Mouse (Mus musculus): Measurements from ENCODE around the gene Cog6.
A peak's percentile ranks its signal among the peaks of the same experiment; 100 is the strongest.

Gene Cog6

DNA sequence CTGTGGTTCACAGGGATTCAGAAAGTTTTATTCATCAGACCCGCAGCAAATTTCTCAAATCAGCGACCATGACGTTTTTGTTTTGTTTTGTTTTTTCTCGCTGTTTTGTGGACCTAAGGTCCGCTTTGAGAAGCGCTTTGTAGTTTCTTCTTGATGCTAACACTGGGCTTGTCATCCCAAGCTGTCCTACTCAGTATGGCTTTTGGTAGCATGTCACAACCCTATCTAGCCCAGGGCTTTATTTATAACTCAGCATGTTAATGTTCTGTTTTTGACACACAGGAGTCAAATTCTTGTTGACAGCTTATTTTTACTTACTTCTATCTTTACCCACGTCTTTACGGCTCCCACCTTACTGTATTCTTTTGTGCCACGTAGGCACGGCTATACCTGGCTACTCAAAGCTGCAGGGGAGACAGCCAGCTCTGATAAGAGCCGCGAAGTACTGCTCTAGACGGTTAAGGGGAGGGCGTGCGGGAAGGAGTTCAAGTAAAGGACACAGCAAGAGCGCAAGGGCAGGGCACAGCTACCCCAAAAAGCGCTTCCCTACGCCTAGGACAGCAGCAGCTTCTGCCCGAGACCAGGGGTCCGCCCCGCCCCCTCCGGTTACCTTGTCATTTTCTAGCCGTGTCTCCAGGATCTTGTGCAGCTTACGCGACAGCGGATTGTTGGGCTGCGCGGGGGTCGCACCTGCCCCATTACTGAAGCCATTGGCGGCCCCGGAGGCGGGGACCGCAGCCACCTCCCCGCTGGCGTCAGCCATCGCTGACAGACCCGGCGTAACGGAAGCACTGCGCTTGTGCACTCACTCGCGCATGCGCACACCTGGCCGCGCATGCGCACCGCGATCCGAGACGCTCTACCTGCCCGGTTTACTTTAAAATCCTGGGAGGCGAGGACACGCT is at the start of gene Cog6:
TSS of gene Cog6 (minus strand) at position 802 of the 905 bp plus-strand sequence.
- peak; percentile 87 to 88 for DNase-seq

DNA sequence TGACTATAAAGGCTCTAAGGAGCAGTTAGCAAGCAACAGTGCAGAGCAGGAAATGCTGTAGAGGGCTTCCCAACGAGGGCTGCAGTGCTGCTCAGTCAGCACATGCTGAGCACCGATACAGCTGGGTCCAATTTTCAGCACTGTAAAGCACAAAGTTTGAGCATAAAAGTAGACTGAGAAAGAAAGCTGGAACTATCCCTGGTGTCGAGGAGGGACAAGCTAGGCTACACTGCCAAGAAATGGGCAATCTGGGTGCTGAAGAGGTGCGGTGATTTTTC is 49.0 kb upstream of the Cog6 start:
- DNase-seq, result no peak

DNA sequence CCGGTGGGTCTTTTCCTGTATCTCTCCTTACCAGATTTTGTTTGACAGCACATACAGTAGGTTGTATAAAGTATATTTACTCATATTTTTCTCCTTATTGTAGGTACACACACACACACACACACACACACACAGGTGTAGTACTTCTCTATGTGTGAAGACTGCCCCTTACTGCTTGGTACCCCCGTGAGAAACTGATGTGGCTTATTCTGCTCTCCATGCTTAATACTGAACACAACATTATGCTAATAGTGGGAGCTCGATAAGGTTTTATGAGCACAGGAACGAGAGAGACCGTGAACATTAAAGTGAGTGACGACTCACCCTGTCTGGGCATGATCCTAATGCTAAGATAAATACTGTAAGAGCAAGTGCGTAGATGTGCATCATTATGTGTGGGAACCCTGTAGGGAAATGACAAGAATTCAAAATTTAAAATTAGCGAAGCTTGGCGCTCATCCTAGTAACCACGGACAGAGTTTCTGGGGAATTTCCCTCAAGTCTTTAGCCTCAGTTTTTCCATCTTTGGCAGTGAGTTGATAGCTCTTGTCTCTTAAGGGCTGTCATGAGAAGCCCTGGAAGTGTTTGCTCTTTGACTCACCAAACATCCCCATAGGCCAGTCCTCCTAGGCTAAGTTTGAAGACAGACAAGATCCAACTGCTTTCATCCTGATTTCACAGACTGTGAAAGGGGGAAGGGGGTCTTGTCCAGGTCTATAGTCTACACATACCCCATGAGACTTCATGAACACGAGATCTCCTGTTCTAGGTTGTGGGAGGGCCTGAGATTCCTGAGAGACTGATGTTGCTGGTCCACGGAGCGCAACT is 48.4 kb upstream of the Cog6 start:
- DNase-seq, result no peak

DNA sequence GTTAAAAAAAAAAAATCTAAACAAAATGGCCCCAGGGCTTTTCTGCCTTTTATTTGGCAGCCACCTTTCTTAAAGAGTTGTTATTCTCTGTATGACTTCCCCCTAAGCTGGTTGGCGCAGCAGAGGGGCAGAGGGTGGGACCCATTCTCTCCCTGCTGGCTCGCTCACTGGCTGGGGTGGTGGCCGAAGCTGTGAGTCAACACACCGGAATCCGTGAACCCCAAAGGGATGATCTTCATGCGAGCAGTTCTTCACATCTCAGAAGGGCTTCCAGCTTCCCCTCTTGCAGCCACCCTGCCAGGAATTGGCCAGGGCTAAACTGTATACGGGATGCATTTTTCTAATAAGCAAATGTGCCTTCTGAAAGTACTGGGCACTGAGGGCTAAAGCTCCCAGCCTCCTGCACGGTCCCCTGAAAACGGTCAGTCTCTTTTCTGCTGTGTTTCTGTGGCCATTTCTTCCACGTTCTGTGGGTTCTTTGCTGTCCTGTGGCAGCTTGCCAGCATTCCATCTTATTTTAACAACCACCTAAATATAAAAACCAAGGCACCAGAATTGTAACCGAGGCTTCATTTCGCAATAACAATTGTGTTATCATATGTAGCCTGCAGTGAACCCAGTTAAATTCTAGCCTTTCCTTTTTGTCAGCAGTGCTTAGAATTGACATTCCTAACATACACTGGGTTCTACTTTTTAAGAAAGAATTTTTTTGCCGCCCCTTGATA is 46.5 kb upstream of the Cog6 start:
- no peak for DNase-seq

DNA sequence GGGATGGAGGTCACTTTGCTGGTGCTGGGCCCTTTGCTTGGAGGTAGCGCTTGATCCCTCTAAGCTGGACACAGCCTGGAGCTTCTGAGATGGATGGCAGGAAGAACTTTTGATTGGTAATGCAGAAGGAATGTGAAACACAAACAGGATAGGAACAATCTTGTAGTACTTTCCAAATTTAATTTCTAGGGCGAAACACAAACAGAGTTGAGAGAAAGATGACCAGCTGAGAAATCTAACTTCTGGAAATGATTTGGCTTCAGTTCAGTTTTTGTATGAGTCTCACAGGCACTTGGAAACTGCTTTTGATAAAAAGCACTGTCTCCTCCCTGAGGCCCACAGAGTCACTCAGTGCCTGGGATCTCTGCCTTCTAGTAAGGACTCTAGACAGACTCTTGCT is 42.9 kb upstream of the Cog6 start:
- DNase-seq, result no peak

DNA sequence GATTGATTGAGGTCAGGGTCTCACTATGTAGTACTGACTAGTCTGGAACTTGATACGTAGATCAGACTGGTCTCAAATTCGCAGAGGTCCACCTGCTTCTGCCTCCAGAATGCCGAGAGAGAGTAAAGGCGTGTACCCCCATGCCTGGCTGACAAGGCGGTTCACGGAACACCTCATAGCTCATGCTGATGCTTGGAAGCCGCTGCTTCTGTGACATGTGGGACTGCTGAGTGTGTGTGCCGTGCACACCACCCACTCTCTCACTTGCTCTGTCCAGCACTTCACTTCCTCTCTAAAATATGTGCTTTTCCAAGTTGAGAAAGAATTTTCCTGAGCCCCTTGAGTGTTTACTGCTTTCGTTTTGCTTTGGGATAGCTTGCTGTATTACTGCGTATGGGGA is 39.4 kb upstream of the Cog6 start:
- DNase-seq, result no peak

DNA sequence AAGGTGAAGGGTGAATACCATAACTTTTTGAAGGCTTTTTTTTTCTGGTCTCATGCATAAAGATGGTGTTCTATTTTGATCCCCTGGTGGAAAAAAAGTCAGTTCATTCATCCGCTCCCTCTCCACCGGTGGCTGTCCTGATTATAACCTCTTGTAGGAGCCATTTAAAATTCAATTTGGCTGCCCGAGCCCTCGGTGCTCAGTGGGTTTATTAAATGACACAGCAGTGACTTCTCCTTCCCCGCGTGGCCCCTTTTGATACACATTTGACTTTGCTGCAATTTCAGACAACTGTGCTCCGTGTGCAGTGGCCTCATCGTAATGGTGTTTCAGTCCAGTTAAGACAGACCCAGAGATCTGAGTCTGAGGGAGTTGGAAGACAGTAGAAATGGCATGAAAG is 35.3 kb upstream of the Cog6 start:
- DNase-seq, result no peak

DNA sequence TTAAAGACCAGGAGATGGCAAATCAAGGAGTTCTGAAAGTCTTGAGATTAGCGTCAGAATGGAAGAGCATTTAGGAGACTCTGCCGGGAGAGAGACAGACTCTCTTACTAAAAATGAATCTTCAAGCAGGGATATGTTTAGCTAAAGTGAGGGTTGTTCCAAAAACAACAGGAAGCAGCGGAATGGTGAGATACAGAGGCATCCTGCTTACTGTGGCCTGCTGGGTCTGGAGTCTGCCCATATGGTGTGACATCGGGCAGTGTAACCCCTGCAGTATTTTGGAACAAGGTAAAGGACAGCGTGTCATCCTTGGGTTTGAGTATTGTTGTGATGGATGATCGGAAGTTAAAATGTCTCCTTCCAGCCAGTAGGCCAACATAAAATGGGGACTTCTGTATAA is 29.3 kb upstream of the Cog6 start:
- peak; percentile 84 to 92 for DNase-seq

DNA sequence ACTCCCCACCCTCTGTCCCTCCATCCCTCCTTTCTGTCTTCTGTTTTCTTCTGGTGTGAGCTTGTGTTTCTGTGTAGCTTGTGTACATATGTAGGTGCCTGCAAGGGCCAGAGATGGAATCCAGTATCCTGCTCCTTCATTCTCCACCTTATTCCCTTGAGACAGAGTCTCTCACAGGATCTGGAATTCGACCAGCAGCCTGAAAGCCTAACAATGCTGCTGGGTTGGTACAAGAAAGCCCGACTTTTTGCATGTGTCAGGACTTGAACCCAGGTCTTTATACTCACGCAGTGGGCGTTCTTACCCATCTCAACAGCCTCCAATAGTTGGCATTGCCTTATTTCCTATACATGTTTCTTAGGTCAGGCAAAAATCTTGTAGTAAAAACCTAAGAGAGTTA is 28.7 kb upstream of the Cog6 start:
- DNase-seq, result peak; percentile 20 to 35

DNA sequence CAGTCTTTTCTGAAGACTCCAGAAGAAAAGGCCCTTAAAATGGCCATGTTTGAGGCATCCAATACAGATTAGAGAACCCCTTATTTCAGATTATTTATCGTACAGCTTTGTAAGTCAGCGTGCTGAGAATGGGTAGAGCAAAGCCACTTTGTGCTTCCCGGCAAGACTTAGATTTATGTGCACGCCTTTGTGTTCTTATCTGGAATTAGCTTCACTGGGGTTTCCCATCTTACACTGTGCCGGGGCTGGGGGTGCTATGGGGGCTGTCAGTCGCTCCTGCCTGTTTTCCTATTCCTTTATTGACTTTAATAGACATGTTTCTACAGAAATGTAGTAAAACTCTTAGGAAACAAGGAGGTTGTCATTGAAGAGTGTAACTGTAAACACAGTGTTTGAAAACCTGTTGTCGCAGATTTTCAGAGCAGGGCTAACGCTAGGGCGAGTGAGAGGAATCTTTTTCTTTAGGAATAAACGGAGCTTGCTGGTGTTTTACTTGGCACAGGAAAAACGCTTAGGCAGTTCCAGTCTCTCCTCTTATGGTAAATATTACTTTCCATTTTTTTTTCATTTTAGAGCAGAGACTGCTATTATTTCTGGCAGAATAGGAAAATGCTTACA is 27.8 kb upstream of the Cog6 start:
- peak in 1 of 2 experiments; percentile 39 for DNase-seq

DNA sequence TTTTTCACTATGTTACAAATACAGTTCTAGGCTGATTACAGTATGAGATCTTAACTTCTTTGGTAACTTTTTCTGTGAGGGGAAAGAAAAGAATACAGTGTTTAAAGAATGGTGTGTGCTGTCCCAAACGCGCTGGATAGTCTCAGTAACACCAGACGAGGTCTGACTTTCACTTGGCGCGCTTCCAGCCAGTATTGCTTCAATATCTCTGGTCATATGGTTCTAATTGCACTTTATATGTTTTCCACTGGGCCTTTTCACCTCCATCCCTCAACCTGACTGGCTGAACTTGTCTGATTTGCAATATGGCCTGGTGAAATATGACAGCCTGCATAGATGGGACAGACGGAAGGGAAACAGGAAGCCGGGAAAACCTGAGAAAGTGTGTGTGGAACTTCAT is 27.2 kb upstream of the Cog6 start:
- DNase-seq, result peak; percentile 46 to 64

DNA sequence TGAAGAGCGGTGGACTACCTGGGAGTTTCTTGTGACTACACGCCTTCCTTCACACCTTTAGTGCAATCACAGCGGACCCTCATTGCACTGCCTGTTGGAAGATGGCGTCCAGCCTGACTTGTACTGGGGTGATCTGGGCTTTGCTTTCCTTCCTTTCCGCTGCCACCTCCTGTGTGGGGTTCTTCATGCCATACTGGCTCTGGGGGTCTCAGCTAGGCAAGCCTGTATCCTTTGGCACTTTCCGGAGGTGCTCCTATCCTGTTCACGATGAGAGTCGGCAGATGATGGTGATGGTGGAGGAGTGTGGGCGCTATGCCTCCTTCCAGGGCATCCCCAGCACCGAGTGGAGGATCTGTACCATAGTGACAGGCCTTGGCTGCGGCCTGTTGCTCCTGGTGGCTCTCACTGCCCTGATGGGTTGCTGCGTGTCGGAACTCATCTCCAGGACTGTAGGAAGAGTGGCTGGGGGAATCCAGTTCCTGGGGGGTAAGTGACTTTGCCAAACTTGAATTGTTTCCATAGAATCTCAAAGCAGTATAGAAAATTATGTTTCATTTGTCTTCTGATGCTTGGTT is 26.3 kb upstream of the Cog6 start:
- DNase-seq, result peak; percentile 47 to 53

DNA sequence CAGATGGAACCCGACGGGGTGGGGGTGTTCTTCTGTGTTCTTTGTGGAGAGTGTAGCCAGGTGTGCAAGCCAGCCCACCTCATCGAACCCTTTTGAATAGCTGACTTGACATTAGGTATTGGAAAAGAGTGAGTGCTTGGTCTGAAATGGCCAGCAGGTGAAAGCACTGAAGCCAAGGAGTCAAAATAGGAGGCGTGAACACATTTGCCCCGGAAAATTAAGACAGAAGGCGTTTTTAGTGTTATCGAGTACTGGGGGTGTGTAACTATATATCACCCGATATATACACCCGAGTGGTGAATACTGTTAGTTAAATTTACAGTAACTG is 25.2 kb upstream of the Cog6 start:
- DNase-seq, result peak in 1 of 2 experiments; percentile 59

DNA sequence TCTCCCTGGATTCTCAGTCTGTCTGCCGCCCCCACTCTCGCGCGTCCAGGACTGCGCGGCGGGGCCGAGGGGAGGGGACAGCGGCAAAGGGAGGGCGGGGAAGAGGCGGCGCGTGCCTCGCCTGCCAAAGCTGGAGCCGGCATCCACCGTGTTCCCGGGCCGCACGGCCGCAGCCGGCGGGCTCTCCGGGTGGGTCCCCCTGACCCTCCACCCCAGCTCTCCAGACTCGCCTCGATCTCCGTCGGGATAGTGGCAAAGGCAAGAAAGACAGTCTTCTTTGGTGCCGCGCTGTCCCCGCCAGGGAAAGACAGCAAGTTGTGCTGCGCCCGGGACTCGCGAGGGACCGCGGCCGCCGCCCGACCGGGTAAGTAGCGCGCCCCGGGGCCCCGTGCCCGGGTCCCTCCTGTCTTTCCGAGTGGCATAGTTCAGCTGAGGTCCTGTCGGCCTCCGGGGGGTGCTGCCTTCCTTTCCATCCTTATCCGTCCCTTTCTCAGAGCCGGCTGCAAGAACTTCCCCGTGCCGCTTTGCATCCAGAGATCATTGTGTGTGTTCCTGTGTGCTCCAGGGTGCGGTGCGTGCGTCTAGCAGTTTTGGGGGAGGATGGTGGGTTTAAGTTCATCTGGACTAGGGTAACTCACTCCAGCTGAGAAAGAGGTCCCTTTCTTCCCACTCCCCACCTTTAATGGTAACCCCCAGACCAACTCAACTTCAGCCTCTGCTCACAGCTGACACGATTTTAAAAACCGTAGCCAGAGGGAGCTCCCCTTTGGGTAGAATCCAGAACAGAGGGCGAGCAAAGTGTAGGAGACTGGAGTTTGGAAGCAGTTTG is 24.6 kb upstream of the Cog6 start, which contains the start of gene Lhfp:
TSS of gene Lhfp (plus strand) at position 118 of the 829 bp plus-strand sequence.
- DNase-seq, result peak; percentile 74

DNA sequence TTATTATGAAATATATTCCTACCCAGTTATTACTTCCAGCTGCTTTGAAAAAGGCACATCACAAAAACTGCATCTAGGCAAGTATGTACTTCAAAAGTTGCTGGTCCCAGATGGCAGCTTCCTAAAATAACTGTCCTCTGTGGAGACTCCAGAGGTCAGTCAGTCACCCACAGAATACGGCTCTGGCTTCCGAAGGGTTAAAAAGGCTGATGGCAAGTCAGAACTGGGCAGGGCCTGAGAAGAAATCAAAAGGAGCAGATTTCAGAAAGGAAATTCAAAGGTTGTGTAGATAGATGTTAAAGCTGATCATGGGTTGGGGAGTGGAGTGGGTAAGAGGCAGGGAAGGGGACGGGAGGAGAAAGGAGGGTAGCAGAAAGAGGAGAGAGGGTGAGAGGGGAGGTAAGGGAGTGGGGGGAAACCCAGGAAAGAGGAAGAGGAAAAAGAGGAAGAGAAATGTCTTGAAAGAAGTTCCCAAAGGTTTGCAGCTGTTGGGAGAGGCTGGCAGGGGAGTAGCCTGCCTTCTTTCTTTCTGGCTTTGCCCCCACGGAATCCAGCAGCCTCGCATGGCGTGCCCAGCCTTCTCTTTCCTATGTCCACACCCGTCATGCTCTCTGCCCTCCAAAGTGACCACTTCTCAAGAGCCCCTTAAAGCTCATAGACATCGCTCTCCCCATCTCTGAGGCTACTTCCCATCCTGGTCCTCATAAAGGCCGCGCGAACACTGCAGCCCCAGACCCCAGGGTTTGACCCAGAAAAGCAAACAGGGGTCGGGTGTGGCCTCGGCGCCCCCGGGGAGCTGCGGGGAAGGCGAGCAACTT is 23.8 kb upstream of the Cog6 start:
- DNase-seq, result no peak

DNA sequence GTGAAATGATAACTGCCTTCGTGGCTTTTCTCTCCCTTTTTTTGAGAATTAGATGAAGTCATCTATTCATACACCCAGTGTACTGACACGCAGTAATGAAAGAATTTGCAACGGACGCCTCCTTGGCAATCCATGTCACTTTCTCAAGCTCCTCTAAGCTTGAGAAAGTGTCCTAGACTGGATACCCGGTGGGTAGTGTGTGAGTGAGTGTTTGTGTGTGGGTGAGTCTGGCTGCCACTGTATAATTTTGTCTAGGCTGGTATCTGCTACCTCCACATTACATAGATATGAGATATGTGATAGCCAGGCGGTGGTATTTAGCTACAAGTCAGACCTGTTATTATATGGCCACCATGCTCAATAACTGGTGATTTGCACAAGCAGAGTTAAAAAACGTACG is 22.7 kb upstream of the Cog6 start:
- no peak for DNase-seq

DNA sequence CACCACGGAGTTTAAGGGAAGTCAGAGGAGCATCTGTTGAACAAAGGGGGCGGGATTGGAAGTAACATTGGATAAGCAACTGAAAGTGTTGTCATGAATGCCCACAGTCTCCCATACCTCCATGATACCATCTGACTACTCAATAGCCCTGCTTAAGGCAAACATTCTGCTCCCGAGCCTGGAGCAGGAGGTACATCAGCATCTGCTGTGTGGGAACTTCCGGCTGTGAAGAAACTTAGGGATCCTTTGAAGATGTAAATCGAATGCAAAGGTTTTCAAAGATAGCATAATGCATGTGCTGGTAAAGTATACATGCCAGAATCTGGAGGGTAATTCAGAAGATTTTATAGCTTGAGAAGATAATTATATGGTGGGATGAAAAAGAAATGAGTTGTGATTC is 21.9 kb upstream of the Cog6 start:
- DNase-seq, result no peak

DNA sequence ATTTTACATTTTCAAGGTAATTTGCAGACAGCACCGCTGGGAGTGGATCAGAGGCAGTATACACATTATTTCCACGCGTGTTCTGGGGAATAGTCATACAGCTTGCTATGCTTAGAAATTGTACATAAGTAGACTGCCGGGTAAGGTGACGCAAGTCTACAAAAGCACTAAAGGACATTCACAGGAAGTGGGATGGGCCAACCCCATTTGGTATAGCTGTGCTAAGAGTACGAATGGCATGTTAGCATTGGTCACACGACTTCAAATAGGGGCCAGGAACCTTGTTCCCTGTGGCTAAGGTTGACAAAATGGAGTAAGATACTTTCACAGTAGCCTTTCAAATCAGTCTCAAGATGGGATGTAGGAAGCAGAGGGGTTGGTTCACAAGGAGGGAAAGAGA is 19.9 kb upstream of the Cog6 start:
- no peak for DNase-seq

DNA sequence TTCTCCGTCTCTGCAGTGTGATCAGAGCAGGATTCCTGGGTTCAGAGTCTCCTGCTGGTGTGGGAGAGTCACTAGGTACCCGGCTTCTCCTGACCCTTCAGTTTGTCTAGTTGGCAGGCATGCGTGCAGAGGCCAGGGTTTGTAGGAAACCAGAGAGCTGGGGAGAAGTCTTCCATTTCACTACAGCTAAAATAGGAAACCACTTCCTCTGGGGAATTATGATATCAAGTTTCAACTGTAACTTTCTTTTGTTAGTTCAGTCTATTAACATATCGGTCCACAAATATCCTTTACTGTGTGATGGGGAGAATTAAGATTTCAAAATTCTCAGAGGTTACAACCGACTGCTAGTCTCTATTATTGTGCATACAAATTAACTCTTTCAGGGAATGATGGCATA is 19.0 kb upstream of the Cog6 start:
- no peak for DNase-seq

DNA sequence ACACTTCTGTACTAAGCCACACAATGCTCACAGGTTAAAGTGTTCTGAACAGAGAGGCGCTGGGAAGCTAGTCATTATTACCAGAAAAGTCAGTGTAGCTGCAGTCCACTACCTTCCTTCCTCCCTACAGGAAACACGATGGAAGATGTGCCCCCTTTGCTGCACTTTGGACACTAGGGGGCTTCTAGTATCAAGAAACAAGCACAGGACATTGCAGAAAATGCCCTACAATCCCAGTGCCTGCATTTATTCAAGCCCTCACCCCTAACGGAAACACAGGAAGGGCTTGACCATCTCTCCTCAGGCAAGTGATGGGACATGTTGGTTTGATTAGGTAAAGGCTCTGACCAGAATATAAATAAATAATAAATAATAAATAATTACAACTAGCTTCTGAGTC is 16.4 kb upstream of the Cog6 start:
- DNase-seq, result peak in 1 of 2 experiments; percentile 35

DNA sequence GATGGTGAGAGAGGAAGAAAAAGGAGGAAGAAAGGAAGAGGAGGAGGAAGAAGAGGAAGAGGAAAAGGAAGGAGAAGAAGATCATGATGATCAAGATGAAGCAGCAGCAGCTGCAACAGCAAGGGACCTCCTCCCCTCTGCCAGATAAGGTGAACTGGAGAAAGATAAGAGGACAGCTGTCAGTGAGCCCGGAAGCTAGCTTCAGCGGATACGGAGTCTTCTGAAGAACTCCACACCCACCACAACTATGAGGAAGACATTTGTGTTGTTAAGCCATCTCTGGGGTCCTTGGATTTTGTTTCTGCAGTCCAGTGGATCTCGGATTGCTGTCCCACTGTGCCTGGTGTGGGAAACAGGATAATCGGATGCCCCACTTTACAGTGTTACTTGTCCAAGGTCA is 15.4 kb upstream of the Cog6 start:
- no peak for DNase-seq
